Mouse (Mus musculus) embryonic facial prominence, embryonic 15.5 days (tissue): ENCODE results near the gene Kif1a. TPM values are rescaled to one million over a fixed set of nuclear protein-coding genes. Genes with fewer than 3 reads are reported as not detected.

ENCODE experiments used
- ATAC-seq: fragments of 200-750 bp; cut with Nextera tagmentation; 2 replicates; pipeline ENCODE4 v1.8.0; 2017; ENCODE audit warnings: low read depth, moderate TSS enrichment; ENCODE audit not compliant: insufficient number of reproducible peaks, low FRiP score, low TSS enrichment
- H3K27ac ChIP-seq: fragments of 300-500 bp; sonication (generic); replicated peaks from 2 replicates; pipeline ENCODE4 v1.5.1; 2015; ENCODE audit warnings: mild to moderate bottlenecking, inconsistent platforms
- H3K27me3 ChIP-seq: fragments of 300-500 bp; sonication (generic); 2 replicates; pipeline ENCODE4 v1.6.1; 2015; ENCODE audit warnings: inconsistent platforms
- H3K36me3 ChIP-seq: fragments of 300-500 bp; sonication (generic); 2 replicates; pipeline ENCODE4 v1.6.1; 2015; ENCODE audit warnings: mild to moderate bottlenecking, inconsistent platforms
- H3K4me1 ChIP-seq: fragments of 300-500 bp; sonication (generic); 2 replicates; pipeline ENCODE4 v1.6.1; 2015; ENCODE audit warnings: inconsistent platforms
- H3K4me2 ChIP-seq: fragments of 300-500 bp; sonication (generic); replicated peaks from 2 replicates; pipeline ENCODE4 v1.6.1; 2015; ENCODE audit warnings: mild to moderate bottlenecking, inconsistent platforms
- H3K4me3 ChIP-seq: fragments of 300-500 bp; sonication (generic); replicated peaks from 2 replicates; pipeline ENCODE4 v1.5.1; 2015; ENCODE audit warnings: mild to moderate bottlenecking, inconsistent platforms
- H3K9ac ChIP-seq: fragments of 300-500 bp; sonication (generic); 2 replicates; pipeline ENCODE4 v1.6.1; 2015; ENCODE audit warnings: inconsistent platforms
- H3K9me3 ChIP-seq: fragments of 300-500 bp; sonication (generic); replicated peaks from 2 replicates; pipeline ENCODE4 v1.6.1; 2016; ENCODE audit warnings: inconsistent platforms
- WGBS: fragments of 180-500 bp; shearing (Covaris S2); methylation state at CpG from one replicate; pipeline ENCODE4 v1.1.7; 2015; 5-methylcytosine and 5-hydroxymethylcytosine counted together
- polyA plus RNA-seq: library from polyadenylated mRNA; unstranded; fragments of >200 nt; fragmentation: Nextera tagmentation; extraction: Ambion mirVana; gene quantifications from 2 replicates; pipeline ENCODE4 v1.2.1, GENCODE M21; 2015

The Kif1a gene
- polyA plus RNA-seq, 1 experiment from 2014 or later = 32.7 TPM

GRCm38 (mm10) chr1:93125256-93125655, 23.5 kb upstream of the Kif1a start:
- Histone ChIP-seq H3K4me2 (no peak overlapping the region), H3K4me1 (peaks cover 10% of the 10 kb centered on the region; the same call in 1 of the 2 replicates), H3K9me3 (no peaks in the 10 kb centered on the region), H3K4me3 (no peak overlapping the region), H3K36me3 (no peaks in the 10 kb centered on the region), H3K9ac (no peak overlapping the region), H3K27me3 (no peaks in the 10 kb centered on the region), H3K27ac (no peak overlapping the region)
- 48% methylated on average over 5 of the region's 5 CpGs for WGBS
- no peak for ATAC-seq

DNA sequence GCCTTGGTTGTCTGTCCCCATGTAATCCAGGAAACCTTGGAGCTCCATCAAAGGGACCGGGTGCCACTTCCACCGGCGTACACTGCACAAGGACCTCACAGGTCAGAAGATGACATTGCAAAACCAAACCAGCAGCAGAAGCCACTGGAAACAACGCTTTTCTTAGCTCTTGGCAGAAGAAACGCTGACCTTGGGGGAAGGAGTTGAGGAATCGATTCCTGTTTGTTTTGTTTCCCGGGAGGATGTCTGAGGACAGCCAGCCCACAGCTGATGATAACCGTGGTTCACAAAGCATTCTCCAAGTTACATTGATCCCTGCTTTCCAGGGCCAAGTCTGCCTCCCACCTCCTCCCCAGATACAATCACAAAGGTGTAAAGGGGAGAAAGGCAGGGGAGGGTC, 22.3 kb upstream of the Kif1a start:
- Histone ChIP-seq H3K27ac (peak overlapping the region; percentile 80), H3K9me3 (no peaks in the 10 kb centered on the region), H3K27me3 (no peaks in the 10 kb centered on the region), H3K4me3 (no peak overlapping the region), H3K4me2 (no peak overlapping the region), H3K36me3 (no peaks in the 10 kb centered on the region), H3K9ac (no peak overlapping the region), H3K4me1 (peaks cover 10% of the 10 kb centered on the region; the same call in 1 of the 2 replicates)
- WGBS = 56% methylated on average over 8 of the region's 8 CpGs
- ATAC-seq = no peak

DNA sequence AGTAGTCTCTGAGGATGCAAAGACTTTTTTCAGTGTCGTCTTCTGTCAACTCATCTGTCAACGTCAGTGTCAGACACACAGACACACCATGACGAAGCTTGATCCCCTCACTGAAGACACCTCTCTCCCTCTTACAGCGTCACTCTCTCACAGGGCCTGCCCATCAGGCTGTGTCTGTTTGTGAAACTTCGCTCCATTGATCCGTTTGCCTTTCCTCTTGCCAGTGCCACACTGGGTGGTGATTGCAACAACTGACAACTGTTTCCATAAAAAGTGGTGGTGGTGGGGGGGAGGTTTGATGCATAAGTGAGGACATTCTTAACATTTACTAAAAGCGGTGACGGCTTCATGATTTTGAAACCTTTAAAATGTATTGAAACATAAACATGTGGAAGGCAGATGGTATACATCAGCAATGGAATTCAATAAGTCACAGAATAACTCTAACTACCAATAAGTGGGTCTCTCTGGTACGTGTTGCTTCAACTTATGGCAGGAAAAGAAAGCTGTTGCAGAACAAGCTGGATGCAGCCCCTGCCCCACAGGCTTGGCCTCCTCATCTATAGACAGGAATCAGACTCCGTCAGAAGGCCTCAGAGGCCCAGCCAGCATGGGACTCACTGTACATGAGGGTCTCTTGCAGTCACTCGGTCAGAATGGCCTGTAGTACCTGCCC, 21.6 kb upstream of the Kif1a start:
- 43% methylated on average over 11 of the region's 11 CpGs for WGBS
- Histone ChIP-seq H3K9ac (no peak overlapping the region), H3K27me3 (no peaks in the 10 kb centered on the region), H3K4me2 (no peak overlapping the region), H3K9me3 (no peaks in the 10 kb centered on the region), H3K36me3 (no peaks in the 10 kb centered on the region), H3K27ac (peak overlapping the region; percentile 80), H3K4me3 (no peak overlapping the region), H3K4me1 (0 out of 2 replicates have a peak, but pooled peaks cover 10% of the 10 kb centered on the region)
- peak; percentile 70; the same call in 1 of the 2 replicates for ATAC-seq

DNA sequence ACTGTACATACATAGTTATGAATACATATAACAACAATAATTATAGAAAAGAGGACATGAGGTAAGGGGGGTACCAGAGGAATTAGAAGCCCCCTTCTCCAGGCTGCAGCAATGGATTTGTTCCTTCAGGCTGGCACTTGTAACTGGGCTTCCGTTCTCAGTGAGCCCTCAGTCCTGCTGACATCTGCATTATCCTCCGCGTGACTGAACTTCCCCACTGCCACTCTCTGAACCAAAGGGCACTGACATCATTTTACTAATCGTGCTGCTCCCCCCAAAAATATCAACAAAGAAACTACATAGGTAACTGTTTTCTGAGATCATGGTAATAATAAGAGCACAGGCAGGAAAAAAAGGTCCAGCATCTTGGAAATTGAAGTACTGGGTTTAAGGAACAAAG, 17.1 kb upstream of the Kif1a start:
- Histone ChIP-seq H3K4me2 (no peak overlapping the region), H3K9ac (no peak overlapping the region), H3K4me3 (no peak overlapping the region), H3K9me3 (no peaks in the 10 kb centered on the region), H3K27me3 (no peaks in the 10 kb centered on the region), H3K4me1 (peaks cover 14% of the 10 kb centered on the region), H3K27ac (no peak overlapping the region), H3K36me3 (no peaks in the 10 kb centered on the region)
- 39% methylated on average over 4 of the region's 4 CpGs for WGBS
- no peak for ATAC-seq

DNA sequence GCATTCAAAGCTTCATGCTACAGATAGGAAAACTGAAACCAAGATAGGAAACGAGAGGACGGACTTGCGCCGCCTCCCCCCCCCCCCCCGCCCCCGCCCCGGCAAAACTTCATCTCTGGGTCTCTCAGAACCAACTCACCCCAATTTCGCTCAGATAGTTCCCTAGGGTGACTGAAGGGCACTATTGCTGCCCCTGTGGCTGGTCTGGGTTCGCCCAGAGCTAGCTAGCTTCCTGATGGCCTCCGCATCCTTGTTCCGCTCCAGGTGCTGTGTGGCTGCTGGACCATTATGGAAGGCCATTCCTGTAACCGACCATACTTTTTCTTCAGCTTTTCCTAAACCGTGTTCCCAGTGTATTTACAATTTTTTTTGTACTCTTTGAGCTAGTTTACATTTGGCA, 13.7 kb upstream of the Kif1a start:
- Histone ChIP-seq H3K27me3 (no peaks in the 10 kb centered on the region), H3K9me3 (no peaks in the 10 kb centered on the region), H3K4me2 (peak overlapping the region; percentile 51), H3K4me1 (peaks cover 10% of the 10 kb centered on the region), H3K27ac (no peak overlapping the region), H3K36me3 (no peaks in the 10 kb centered on the region), H3K9ac (no peak overlapping the region), H3K4me3 (peak overlapping the region; percentile 40)
- WGBS = 23% methylated on average over 8 of the region's 13 CpGs
- no peak for ATAC-seq

- H3K9me3 ChIP-seq = no peaks in the 10 kb centered on the region
- no peaks in the 10 kb centered on the region for H3K27me3 ChIP-seq
- H3K4me1 ChIP-seq = peaks cover 10% of the 10 kb centered on the region
- no peaks in the 10 kb centered on the region for H3K36me3 ChIP-seq
- H3K4me3 ChIP-seq = peak overlapping the region; percentile 40
- H3K9ac ChIP-seq = no peak overlapping the region
- ATAC-seq = peak; percentile 97
- WGBS = 25% methylated on average over 21 of the region's 21 CpGs
- no peak overlapping the region for H3K27ac ChIP-seq
- H3K4me2 ChIP-seq = peak overlapping the region; percentile 51
These were observed 13.1 kb upstream of the Kif1a start for GRCm38 (mm10) chr1:93114713-93115463.

GRCm38 (mm10) chr1:93102700-93103099, 949 bp upstream of the Kif1a start:
- H3K27ac ChIP-seq = no peak overlapping the region
- 64% methylated on average over 7 of the region's 7 CpGs for WGBS
- peaks cover 22% of the 10 kb centered on the region for H3K4me1 ChIP-seq
- peaks cover 37% of the 10 kb centered on the region for H3K27me3 ChIP-seq
- H3K9me3 ChIP-seq = no peaks in the 10 kb centered on the region
- H3K4me3 ChIP-seq = no peak overlapping the region
- H3K36me3 ChIP-seq = no peaks in the 10 kb centered on the region
- no peak for ATAC-seq
- no peak overlapping the region for H3K4me2 ChIP-seq
- no peak overlapping the region for H3K9ac ChIP-seq

DNA sequence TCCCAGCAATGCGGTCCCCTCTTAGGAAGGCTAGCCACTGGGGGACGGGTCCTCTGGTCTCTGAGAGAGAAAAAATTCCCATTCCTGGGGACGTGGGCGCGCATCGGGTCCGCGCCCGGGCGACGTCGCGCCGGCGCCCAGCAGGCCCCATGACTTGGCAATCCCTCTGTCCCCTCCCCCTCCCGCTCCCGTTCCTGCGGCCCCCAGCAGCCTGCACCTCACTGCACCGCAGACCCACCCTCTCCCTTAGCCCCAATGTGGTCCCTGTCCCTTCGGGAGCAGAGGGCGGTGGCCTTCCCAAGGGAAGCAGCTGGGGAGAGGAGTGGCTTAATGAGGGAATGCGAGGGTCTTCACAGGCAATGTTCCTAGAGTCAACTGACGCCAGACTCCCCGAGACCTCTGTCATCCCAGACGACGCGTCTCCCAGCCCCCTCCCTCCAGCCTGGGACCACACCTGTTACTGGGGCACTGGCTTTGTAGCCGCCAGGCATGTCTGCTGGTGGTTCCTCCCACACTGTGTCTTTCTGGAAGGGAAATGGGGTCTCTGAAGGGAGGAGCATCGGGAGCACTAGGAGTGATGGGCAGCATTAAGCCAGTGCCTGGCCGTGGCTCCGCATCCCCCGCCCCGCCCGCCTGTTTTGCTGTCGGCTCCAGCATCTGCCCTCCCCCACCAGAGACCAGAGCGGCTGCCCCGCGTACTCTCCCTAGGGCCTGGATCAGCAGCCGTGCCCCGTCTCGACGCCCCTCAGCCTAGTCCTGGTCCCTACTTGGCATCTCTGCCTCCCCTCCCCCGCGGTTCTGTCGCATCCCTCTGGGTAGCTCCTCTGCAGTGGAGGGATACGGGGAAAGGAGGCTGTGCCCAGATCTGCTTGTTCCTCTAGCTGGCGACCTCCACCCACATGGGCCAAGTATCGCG, 917 bp downstream of the Kif1a start:
- ATAC-seq = peak; percentile 66
- under 1% methylated on average over 49 of the region's 49 CpGs for WGBS

DNA sequence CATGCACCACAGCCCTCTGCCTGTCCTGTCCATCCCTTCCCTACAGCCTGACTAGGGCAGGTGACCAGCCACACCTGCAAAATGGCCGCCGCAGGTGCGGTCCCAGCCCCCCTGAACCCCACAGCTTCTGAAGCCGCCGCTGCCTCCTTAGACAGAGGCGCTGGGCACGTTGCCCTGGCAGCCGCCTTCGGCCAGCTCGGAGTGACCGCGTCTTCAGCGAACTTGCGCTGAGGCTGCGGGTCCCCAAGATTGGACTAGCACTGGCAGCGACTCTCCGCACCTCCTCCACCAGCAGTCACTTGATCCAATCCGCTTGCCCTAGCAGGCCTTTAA, 1.5 kb downstream of the Kif1a start:
- H3K9ac ChIP-seq = peak overlapping the region; percentile 35; the same call in 1 of the 2 replicates
- H3K4me1 ChIP-seq = peaks cover 22% of the 10 kb centered on the region
- ATAC-seq = no peak
- peaks cover 37% of the 10 kb centered on the region for H3K27me3 ChIP-seq
- peak overlapping the region; percentile 98 for H3K4me2 ChIP-seq
- H3K27ac ChIP-seq = no peak overlapping the region
- H3K9me3 ChIP-seq = no peaks in the 10 kb centered on the region
- H3K36me3 ChIP-seq = no peaks in the 10 kb centered on the region
- peak overlapping the region; percentile 55 for H3K4me3 ChIP-seq
- 2% methylated on average over 18 of the region's 18 CpGs for WGBS

More for the DNA sequence above, 917 bp downstream of the Kif1a start:
- no peaks in the 10 kb centered on the region for H3K9me3 ChIP-seq
- H3K4me3 ChIP-seq = peak overlapping the region; percentile 55
- H3K4me2 ChIP-seq = peak overlapping the region; percentile 98
- peaks cover 37% of the 10 kb centered on the region for H3K27me3 ChIP-seq
- no peaks in the 10 kb centered on the region for H3K36me3 ChIP-seq
- H3K4me1 ChIP-seq = peaks cover 22% of the 10 kb centered on the region
- no peak overlapping the region for H3K27ac ChIP-seq
- H3K9ac ChIP-seq = peak overlapping the region; percentile 35; the same call in 1 of the 2 replicates

DNA sequence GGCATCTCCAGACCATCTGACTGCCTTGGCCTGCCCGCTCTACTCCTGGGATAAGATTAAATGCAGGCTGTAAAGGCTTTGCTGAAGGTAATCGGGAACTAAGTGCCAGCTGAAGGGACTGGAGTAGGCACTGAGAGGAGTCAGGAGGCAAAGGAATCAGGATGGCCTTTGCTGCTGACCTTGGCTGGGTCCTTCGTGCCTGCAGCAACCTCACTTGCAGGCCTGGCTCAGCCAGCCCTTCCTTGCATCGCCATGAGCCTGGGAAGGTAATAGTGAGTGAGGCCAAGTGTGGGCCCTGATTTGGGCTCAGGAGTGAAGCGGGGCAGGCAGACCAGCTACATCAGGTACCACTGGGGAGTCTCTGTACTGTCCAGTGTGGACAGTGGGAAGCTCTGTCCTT, 2.8 kb downstream of the Kif1a start:
- Histone ChIP-seq H3K27me3 (peaks cover 37% of the 10 kb centered on the region), H3K9me3 (no peaks in the 10 kb centered on the region), H3K4me2 (no peak overlapping the region), H3K4me1 (peaks cover 22% of the 10 kb centered on the region), H3K27ac (no peak overlapping the region), H3K9ac (no peak overlapping the region), H3K4me3 (no peak overlapping the region), H3K36me3 (no peaks in the 10 kb centered on the region)
- WGBS = 84% methylated on average over 5 of the region's 5 CpGs
- ATAC-seq = no peak

GRCm38 (mm10) chr1:93092582-93092981, 9.2 kb downstream of the Kif1a start:
- H3K4me2 ChIP-seq = no peak overlapping the region
- H3K9me3 ChIP-seq = no peaks in the 10 kb centered on the region
- no peak overlapping the region for H3K9ac ChIP-seq
- 87% methylated on average over 3 of the region's 3 CpGs for WGBS
- H3K4me1 ChIP-seq = no peaks in the 10 kb centered on the region
- no peak overlapping the region for H3K27ac ChIP-seq
- no peak for ATAC-seq
- no peak overlapping the region for H3K4me3 ChIP-seq
- H3K36me3 ChIP-seq = no peaks in the 10 kb centered on the region
- H3K27me3 ChIP-seq = no peaks in the 10 kb centered on the region
